Mouse (Mus musculus): Measurements from ENCODE around the gene Wfdc3. TPM values are rescaled to one million over a fixed set of nuclear protein-coding genes. Genes with fewer than 3 reads are reported as not detected.
A peak's percentile ranks its signal among the peaks of the same experiment; 100 is the strongest.

Gene Wfdc3
- polyA plus RNA-seq, 1 experiment from 2014 or later = 0.95 TPM

DNA sequence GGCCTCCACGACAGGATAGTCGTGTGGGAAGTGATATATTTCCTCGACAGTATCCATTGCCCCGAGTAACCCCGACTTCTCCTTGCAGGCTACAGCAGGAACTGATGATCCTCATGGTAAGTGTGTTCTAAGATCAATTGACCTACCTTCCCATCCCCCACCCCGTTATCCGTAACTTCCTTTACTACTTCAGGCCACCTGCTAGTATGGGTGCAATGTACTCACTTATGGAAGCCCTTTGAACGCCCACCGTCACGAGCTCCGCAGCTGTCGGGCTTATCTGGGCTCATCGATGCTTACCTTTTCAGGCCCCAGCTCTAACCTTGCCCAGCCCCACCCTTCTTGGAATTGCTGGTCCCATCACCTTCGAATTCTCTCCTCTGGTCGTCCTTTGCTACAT is 24.5 kb upstream of the Wfdc3 start:
- Histone ChIP-seq H3K27me3 (ENCODE audit: low read depth, poor library complexity, severe bottlenecking) (no peaks in the 10 kb centered on the region), H3K4me3 (peak overlapping the region; percentile 99), H3K27ac (peak overlapping the region; percentile 98), H3K36me3 (peaks cover 66% of the 10 kb centered on the region), H3K4me1 (peaks cover 23% of the 10 kb centered on the region), H3K9me3 (replicated peaks) (no peaks in the 10 kb centered on the region)
- WGBS = 3% methylated on average over 15 of the region's 15 CpGs
- peak; percentile 36 for DNase-seq (ENCODE audit: low spot score)

DNA sequence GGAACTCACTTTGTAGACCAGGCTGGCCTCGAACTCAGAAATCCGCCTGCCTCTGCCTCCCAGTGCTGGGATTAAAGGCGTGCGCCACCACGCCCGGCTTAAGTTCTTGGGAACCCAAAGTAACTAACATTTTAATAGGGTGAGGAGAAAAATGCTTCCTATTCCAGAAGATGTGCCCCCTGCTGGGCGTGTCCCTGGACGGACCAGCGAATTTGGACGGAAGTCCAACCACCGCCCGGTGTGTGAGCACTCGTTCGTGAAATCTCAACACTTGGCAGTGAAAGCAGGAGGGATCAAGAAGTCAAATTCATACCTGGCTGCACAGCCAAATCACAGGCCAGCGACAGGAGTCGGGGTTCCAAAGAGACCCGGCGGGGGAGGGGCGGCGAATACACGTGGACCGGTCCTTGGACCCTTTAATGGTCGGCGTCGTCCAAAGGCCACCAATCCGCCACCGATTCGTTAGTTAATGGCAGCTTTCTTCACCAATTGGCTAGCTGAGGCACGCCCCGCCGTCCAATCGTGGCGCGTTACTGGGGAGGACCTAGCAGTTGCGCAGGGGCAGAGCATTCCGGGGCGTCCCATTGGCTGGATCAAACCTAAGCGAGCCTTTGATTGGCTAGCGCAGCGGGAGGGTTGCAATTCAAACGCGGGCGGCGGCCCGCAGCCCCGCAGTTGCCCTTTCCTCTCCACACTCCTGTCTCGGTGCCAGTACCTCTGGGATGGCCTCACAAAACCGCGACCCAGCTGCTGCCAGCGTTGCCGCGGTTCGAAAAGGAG is 23.7 kb upstream of the Wfdc3 start, which contains the start of gene Ube2c:
Ube2c (plus strand) TSS at position 641 of the 780 bp plus-strand sequence.
- WGBS = 3% methylated on average over 53 of the region's 53 CpGs
- Histone ChIP-seq H3K27me3 (ENCODE audit: low read depth, poor library complexity, severe bottlenecking) (no peaks in the 10 kb centered on the region), H3K9me3 (replicated peaks) (no peaks in the 10 kb centered on the region), H3K27ac (peak within 1 kb of the TSS; percentile 98), H3K4me3 (peak within 1 kb of the TSS; percentile 99), H3K4me1 (peaks cover 23% of the 10 kb centered on the region), H3K36me3 (peaks cover 74% of the 10 kb centered on the region)
- DNase-seq (ENCODE audit: low spot score) = peak; percentile 95

DNA sequence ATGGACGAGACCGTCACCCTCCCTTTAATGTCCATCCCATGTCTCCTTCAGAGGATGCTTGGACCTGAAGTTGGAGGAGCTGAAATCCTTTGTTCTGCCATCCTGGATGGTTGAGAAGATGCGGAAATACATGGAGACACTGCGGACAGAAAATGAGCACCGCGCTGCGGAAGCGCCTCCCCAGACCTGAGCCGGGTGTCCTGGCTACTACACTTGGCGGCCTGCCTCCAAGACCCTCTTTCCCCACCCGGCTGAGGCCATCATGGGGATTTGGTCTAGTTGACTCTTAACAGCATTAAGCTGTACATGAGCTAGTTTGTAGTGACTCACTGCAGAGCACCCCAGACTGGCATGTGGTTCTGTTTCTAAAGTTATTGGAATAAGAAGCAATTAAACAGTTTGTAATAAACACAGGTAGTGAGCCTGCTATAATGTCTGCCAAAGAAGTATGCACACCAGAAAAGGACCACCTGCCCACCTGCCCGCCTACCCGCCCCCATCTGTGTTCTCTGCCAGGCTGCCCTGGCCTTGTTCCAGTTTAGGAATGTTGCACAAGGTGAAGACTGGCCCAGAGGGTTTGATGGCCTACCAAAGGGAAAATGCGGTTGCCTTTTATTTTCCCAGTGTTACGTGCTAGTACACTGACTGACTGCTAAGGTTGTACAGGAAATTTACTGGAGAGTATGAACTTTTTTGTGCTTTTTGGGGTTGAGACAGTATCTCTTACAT is 22.2 kb upstream of the Wfdc3 start:
- DNase-seq (ENCODE audit: low spot score) = no peak
- Histone ChIP-seq H3K9me3 (replicated peaks) (no peaks in the 10 kb centered on the region), H3K4me3 (no peak overlapping the region), H3K27me3 (ENCODE audit: low read depth, poor library complexity, severe bottlenecking) (no peaks in the 10 kb centered on the region), H3K4me1 (peaks cover 23% of the 10 kb centered on the region), H3K27ac (no peak overlapping the region), H3K36me3 (peaks cover 75% of the 10 kb centered on the region)
- WGBS = 96% methylated on average over 15 of the region's 15 CpGs

DNA sequence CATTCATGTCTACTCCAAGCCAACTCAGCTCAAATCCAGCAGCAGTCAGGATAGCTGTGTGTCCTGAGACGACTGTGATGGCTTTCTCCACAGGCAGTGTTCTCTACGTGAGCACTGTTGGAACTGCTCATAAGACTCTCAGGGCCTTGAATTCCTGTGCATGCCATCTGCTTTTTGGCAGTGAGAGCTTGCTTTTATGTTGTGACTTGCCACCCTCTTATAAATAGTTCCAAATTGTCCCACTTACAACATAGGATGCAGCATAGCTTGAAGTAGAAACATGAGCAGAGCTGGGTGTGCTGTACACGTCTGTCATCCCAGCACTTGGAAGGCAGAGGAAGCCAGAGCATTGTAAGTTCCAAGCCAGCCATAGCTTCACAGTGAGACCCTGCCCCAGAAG is 20.1 kb upstream of the Wfdc3 start:
- DNase-seq (ENCODE audit: low spot score) = no peak
- 84% methylated on average over 3 of the region's 3 CpGs for WGBS
- Histone ChIP-seq H3K27me3 (ENCODE audit: low read depth, poor library complexity, severe bottlenecking) (no peaks in the 10 kb centered on the region), H3K36me3 (peaks cover 75% of the 10 kb centered on the region), H3K27ac (no peak overlapping the region), H3K4me1 (peaks cover 7% of the 10 kb centered on the region), H3K9me3 (replicated peaks) (no peaks in the 10 kb centered on the region), H3K4me3 (no peak overlapping the region)

DNA sequence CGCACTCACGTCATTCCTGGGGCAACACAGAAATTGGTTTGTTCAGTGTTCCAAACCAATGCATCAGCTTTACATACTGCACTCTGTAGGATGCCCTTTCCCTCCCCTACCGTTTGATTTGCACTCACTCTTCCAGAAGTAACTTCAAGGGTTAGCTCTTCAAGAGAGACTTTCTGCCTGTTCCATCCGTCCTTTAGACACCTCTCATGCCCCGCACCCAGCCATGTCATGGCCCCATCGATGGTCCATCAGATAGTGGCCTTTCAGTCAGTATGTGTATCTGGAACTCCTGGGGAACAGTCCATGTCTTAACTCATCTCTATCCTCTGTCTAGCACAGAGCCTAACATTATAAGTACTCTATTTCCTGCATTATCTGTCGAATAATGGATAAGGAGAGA is 16.9 kb upstream of the Wfdc3 start:
- 94% methylated on average over 7 of the region's 7 CpGs for WGBS
- H3K9me3 ChIP-seq (replicated peaks) = no peaks in the 10 kb centered on the region
- no peak for DNase-seq (ENCODE audit: low spot score)

DNA sequence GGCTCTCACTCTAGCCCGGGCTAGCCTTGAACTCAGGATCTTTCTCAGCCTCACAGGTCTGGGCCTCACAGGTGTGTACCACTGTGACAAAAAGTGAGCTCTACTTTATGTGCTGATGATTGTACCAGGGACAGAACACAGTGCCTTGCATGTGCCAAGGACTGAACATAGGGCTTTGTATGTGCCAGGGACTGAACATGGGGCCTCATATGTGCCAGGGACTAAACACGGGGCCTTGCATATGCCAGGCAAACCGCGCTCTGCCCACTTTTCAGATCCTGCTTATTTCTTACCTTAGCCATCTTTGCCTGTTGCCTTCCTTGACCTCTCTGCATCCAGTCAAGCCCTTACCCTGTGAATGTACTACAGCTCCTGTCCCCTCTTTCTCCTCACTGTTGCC is 16.2 kb upstream of the Wfdc3 start:
- no peaks in the 10 kb centered on the region for H3K9me3 ChIP-seq (replicated peaks)
- no peaks in the 10 kb centered on the region for H3K27me3 ChIP-seq (ENCODE audit: low read depth, poor library complexity, severe bottlenecking)
- no peak for DNase-seq (ENCODE audit: low spot score)
- peaks cover 94% of the 10 kb centered on the region for H3K36me3 ChIP-seq
- H3K4me1 ChIP-seq = no peaks in the 10 kb centered on the region
- no peak overlapping the region for H3K4me3 ChIP-seq
- no peak overlapping the region for H3K27ac ChIP-seq
- 95% methylated on average over 4 of the region's 4 CpGs for WGBS

More for the DNA sequence above, 16.9 kb upstream of the Wfdc3 start:
- Histone ChIP-seq H3K27ac (no peak overlapping the region), H3K27me3 (ENCODE audit: low read depth, poor library complexity, severe bottlenecking) (no peaks in the 10 kb centered on the region), H3K4me3 (no peak overlapping the region), H3K4me1 (no peaks in the 10 kb centered on the region), H3K36me3 (peaks cover 94% of the 10 kb centered on the region)

DNA sequence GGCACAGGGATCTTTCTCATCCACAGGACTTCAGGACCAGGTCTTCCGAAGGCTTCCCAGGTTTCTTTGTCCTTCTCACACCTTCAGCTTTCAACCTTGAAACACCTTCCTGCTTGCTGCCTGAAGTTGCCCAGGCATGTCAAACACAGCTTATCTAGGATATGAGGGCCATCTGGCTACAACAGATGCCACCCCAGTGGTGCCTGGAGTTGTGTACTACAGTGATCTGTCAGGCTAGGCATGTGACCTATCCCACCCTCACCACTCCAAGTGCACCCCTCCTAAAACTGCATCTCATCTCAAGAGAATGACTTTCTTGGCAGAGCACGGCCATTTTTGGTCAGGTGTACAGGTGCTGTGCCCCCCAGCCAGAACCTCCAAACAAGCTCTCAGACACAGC is 15.8 kb upstream of the Wfdc3 start:
- WGBS = 94% methylated on average over 2 of the region's 2 CpGs

DNA sequence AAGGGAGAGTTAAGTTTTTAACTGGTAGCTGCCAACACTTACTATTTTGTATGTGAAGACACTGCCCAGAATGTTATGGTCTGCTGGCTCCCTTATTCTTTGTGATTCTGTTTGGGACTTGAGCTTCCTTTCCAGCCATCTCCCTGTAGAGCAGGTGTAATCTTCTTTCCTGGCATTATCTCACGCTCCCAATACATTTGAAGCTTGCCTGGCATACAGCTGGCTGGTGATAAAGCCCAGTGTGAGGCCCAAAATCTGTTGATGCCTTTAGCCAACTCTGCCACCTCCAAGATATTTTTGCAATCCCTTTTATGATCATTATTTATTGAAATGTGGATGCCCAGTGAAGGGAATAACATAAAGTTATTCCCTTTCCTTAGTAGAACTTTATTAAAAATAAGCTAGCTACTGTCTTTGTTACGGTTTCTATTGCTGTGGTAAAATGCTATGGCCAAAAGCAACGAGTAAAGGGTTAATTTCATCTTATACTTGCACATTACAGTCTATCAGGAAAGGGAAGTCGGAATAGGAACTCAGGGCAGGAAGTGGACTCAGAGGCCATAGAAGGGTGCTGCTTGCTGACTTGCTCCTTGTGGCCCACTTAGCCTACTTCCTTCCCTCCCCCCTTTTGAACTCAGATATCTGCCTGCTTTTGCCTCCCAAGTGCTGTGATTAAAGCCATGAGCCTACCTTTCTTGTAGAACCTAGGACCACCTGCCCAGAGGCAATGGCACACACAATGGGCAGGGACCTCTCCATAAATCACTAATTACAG is 14.5 kb upstream of the Wfdc3 start:
- no peaks in the 10 kb centered on the region for H3K4me1 ChIP-seq
- DNase-seq (ENCODE audit: low spot score) = no peak
- H3K4me3 ChIP-seq = no peak overlapping the region
- no peaks in the 10 kb centered on the region for H3K9me3 ChIP-seq (replicated peaks)
- H3K27ac ChIP-seq = no peak overlapping the region
- H3K27me3 ChIP-seq (ENCODE audit: low read depth, poor library complexity, severe bottlenecking) = no peaks in the 10 kb centered on the region
- 84% methylated on average over 4 of the region's 4 CpGs for WGBS
- peaks cover 94% of the 10 kb centered on the region for H3K36me3 ChIP-seq

More for the DNA sequence above, 15.8 kb upstream of the Wfdc3 start:
- H3K4me1 ChIP-seq = no peaks in the 10 kb centered on the region
- no peaks in the 10 kb centered on the region for H3K9me3 ChIP-seq (replicated peaks)
- no peak for DNase-seq (ENCODE audit: low spot score)
- H3K27me3 ChIP-seq (ENCODE audit: low read depth, poor library complexity, severe bottlenecking) = no peaks in the 10 kb centered on the region
- H3K4me3 ChIP-seq = no peak overlapping the region
- H3K27ac ChIP-seq = no peak overlapping the region
- H3K36me3 ChIP-seq = peaks cover 94% of the 10 kb centered on the region

DNA sequence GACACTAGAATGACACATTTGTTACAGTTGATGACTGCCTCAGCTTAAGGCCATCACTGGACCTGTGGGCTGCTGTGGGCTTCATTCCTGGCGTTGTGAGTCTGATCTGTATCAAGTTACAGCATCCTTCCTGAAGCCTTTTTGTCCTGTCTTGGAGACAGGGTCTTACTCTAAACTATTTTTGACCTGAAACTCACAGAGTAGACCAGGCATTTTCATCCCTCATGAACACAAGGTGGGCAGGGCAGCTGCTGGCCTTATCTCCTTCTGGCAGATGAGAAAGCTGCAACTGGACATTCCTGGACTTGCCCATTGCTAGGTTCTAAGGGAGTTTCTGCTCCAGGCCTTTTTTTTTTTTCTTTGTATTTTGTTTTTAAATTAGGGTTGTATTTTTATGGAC is 13.0 kb upstream of the Wfdc3 start:
- H3K4me1 ChIP-seq = no peaks in the 10 kb centered on the region
- H3K36me3 ChIP-seq = peaks cover 100% of the 10 kb centered on the region
- 71% methylated on average over 1 of the region's 1 CpGs for WGBS
- no peaks in the 10 kb centered on the region for H3K27me3 ChIP-seq (ENCODE audit: low read depth, poor library complexity, severe bottlenecking)
- H3K9me3 ChIP-seq (replicated peaks) = no peaks in the 10 kb centered on the region
- no peak for DNase-seq (ENCODE audit: low spot score)
- no peak overlapping the region for H3K27ac ChIP-seq
- H3K4me3 ChIP-seq = no peak overlapping the region

DNA sequence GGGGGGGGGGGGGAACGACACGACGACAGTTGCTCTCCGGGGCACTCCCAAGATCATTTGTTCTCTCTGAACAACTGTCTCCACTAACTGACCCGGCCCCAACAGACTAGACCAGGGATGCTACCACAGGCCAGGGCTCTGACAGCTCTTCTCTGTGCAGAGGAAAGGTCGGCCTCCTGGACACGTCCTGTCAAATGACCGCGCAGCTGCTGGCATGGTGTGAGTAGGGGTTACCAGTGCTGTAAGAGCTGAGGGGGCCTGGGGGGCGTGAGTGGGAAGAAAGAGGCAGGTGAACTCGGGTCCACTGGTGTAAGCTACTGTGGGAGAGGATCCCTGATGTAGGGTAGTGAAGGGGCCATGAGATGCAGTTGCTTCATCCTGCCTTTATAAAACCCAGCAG is 12.1 kb upstream of the Wfdc3 start:
- Histone ChIP-seq H3K27me3 (ENCODE audit: low read depth, poor library complexity, severe bottlenecking) (no peaks in the 10 kb centered on the region), H3K4me3 (no peak overlapping the region), H3K4me1 (no peaks in the 10 kb centered on the region), H3K27ac (no peak overlapping the region), H3K36me3 (peaks cover 100% of the 10 kb centered on the region), H3K9me3 (replicated peaks) (no peaks in the 10 kb centered on the region)
- 96% methylated on average over 11 of the region's 11 CpGs for WGBS
- no peak for DNase-seq (ENCODE audit: low spot score)

DNA sequence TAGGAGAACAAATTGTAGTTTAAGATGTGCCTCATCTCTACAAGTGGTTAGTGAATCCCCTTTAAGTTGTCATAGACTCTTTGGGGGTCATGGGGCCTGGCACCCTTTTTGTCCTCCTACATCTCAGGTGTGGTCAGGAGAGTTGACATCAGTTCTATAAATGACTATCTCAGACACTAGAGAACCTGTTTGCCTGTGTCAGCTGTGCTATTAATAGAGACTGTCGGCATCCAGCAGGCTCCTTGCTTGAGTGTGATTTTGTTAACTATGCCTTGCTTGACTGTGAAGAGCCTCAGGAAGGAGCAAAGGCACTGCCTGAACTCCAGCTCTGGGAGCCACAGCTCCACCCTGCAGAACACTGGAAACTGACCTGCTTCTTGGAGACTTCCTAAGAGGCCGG is 9.1 kb upstream of the Wfdc3 start:
- WGBS = 90% methylated on average over 2 of the region's 2 CpGs
- no peak for DNase-seq (ENCODE audit: low spot score)
- H3K4me1 ChIP-seq = no peaks in the 10 kb centered on the region
- no peaks in the 10 kb centered on the region for H3K27me3 ChIP-seq (ENCODE audit: low read depth, poor library complexity, severe bottlenecking)
- H3K27ac ChIP-seq = no peak overlapping the region
- H3K4me3 ChIP-seq = no peak overlapping the region
- H3K9me3 ChIP-seq (replicated peaks) = no peaks in the 10 kb centered on the region
- H3K36me3 ChIP-seq = peaks cover 100% of the 10 kb centered on the region

DNA sequence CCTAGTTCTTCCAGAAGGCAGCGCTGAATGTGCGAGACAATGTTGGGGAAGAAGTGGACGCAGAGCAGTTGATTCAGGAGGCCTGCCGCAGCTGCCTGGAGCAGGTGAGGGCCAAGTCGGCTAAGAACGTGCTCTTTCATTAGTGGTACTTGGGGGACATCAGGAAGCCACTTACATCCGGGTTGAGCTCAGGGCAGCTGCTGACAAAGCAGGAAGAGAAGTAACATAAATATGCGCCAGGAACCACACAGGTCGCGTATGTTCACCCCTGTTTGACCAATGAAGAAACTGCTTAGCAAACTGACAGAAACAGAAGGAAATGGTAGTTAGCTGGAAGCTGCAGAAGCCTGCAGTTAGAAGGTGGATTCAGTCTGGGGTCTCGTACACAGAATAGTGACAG is 8.4 kb upstream of the Wfdc3 start:
- no peaks in the 10 kb centered on the region for H3K4me1 ChIP-seq
- no peaks in the 10 kb centered on the region for H3K9me3 ChIP-seq (replicated peaks)
- no peaks in the 10 kb centered on the region for H3K27me3 ChIP-seq (ENCODE audit: low read depth, poor library complexity, severe bottlenecking)
- 87% methylated on average over 11 of the region's 11 CpGs for WGBS
- no peak for DNase-seq (ENCODE audit: low spot score)
- H3K27ac ChIP-seq = no peak overlapping the region
- peaks cover 100% of the 10 kb centered on the region for H3K36me3 ChIP-seq
- H3K4me3 ChIP-seq = no peak overlapping the region

DNA sequence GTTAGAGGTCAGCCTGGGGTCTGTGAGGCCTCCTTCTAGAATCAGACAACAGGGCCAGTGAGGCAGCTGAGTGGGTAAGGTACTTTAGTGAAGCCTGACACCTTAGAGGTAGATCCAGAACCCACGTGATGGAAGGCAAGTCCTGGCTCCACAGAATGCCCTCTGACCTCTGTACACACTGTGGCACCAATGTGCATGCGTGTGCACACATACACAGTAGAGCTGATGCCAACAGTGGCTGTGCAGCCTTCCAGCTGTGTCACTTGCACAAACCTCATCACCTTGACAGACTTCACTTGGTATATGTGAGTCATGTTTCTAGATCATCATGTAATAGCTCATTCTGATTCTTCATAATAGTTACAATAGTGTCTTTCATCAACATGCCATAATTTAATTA is 6.7 kb upstream of the Wfdc3 start:
- H3K27me3 ChIP-seq (ENCODE audit: low read depth, poor library complexity, severe bottlenecking) = no peaks in the 10 kb centered on the region
- DNase-seq (ENCODE audit: low spot score) = no peak
- no peak overlapping the region for H3K27ac ChIP-seq
- WGBS = 94% methylated on average over 2 of the region's 2 CpGs
- H3K36me3 ChIP-seq = peaks cover 100% of the 10 kb centered on the region
- no peak overlapping the region for H3K4me3 ChIP-seq
- no peaks in the 10 kb centered on the region for H3K9me3 ChIP-seq (replicated peaks)
- no peaks in the 10 kb centered on the region; the same call in 1 of the 2 replicates for H3K4me1 ChIP-seq

Data from limb, embryonic 10.5 days (tissue).